Mouse (Mus musculus) embryonic facial prominence, embryonic 15.5 days (tissue): ENCODE measurements around the gene Epha2. TPM values are rescaled to one million over a fixed set of nuclear protein-coding genes. Genes with fewer than 3 reads are reported as not detected.

ENCODE experiments used
- ATAC-seq: fragments of 200-750 bp; cut with Nextera tagmentation; 2 replicates; pipeline ENCODE4 v1.8.0; 2017; ENCODE audit warnings: low read depth, moderate TSS enrichment; ENCODE audit not compliant: insufficient number of reproducible peaks, low FRiP score, low TSS enrichment
- H3K27ac ChIP-seq: fragments of 300-500 bp; sonication (generic); replicated peaks from 2 replicates; pipeline ENCODE4 v1.5.1; 2015; ENCODE audit warnings: mild to moderate bottlenecking, inconsistent platforms
- H3K27me3 ChIP-seq: fragments of 300-500 bp; sonication (generic); 2 replicates; pipeline ENCODE4 v1.6.1; 2015; ENCODE audit warnings: inconsistent platforms
- H3K36me3 ChIP-seq: fragments of 300-500 bp; sonication (generic); 2 replicates; pipeline ENCODE4 v1.6.1; 2015; ENCODE audit warnings: mild to moderate bottlenecking, inconsistent platforms
- H3K4me1 ChIP-seq: fragments of 300-500 bp; sonication (generic); 2 replicates; pipeline ENCODE4 v1.6.1; 2015; ENCODE audit warnings: inconsistent platforms
- H3K4me2 ChIP-seq: fragments of 300-500 bp; sonication (generic); replicated peaks from 2 replicates; pipeline ENCODE4 v1.6.1; 2015; ENCODE audit warnings: mild to moderate bottlenecking, inconsistent platforms
- H3K4me3 ChIP-seq: fragments of 300-500 bp; sonication (generic); replicated peaks from 2 replicates; pipeline ENCODE4 v1.5.1; 2015; ENCODE audit warnings: mild to moderate bottlenecking, inconsistent platforms
- H3K9ac ChIP-seq: fragments of 300-500 bp; sonication (generic); 2 replicates; pipeline ENCODE4 v1.6.1; 2015; ENCODE audit warnings: inconsistent platforms
- H3K9me3 ChIP-seq: fragments of 300-500 bp; sonication (generic); replicated peaks from 2 replicates; pipeline ENCODE4 v1.6.1; 2016; ENCODE audit warnings: inconsistent platforms
- WGBS: fragments of 180-500 bp; shearing (Covaris S2); methylation state at CpG from one replicate; pipeline ENCODE4 v1.1.7; 2015; 5-methylcytosine and 5-hydroxymethylcytosine counted together
- polyA plus RNA-seq: library from polyadenylated mRNA; unstranded; fragments of >200 nt; fragmentation: Nextera tagmentation; extraction: Ambion mirVana; gene quantifications from 2 replicates; pipeline ENCODE4 v1.2.1, GENCODE M21; 2015

Epha2 gene
- polyA plus RNA-seq, 1 experiment from 2014 or later, result 7.4 TPM

DNA sequence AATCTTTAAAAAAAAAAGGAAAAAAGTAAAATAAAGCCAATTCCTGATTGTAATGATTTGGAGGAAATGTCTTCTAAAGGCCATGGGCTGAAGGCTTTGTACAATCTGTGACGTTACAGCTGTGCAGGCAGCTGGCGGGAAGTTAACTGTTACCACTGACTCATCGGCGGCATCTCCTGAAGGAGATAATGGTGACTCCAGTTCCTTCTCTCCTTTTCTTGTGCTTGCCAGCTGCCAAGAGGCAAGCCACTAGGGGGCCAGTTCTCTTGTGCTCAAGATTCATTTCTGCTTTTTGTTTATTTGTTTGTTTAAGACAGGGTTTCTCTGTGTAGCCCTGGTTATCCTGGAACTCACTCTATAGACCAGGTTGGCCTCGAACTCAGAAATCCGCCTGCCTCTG, 32.0 kb upstream of the Epha2 start:
- Histone ChIP-seq H3K4me3 (no peak overlapping the region), H3K36me3 (no peaks in the 10 kb centered on the region), H3K27ac (no peak overlapping the region), H3K9me3 (no peaks in the 10 kb centered on the region), H3K4me1 (peaks cover 8% of the 10 kb centered on the region), H3K4me2 (no peak overlapping the region), H3K9ac (no peak overlapping the region), H3K27me3 (no peaks in the 10 kb centered on the region)
- ATAC-seq, result no peak
- WGBS, result 77% methylated on average over 6 of the region's 6 CpGs

DNA sequence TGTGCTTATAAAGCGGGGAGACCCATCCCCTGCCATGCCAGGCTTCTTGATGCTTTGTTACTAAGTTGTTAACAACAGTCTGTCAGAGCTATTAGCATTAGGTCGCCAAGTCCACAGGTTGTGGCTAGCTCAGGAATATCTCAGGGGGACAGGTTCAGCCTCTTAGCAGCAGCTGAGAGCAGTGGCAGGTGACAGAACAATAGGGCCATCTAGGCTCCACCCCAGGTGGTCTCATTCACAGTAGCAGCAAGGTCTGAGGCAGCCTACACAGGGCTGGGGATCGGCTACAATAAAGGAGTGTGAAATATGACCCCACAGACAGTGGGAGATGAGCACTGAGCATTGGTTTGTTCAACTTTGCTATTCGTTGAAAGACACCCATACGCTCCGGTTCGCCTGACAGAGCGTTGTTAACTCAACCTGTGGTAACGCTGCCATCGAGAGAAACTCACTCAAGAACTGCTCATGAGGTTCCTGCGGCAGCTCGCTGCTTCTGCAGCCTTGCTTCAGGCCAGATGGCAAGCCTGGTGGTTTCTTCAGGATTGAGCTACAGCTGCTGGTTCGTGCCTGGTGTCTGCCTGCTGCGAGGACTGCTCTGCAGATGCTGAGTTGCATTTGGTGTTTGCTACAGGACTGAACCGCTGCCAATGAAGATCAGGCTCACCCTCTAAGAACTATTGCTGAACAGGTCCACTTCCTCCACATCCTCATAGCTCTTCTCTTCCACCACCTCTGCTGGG, 30.7 kb upstream of the Epha2 start:
- H3K36me3 ChIP-seq, result no peaks in the 10 kb centered on the region
- H3K9ac ChIP-seq, result no peak overlapping the region
- H3K4me1 ChIP-seq, result peaks cover 20% of the 10 kb centered on the region
- no peaks in the 10 kb centered on the region for H3K9me3 ChIP-seq
- 61% methylated on average over 15 of the region's 15 CpGs for WGBS
- H3K4me2 ChIP-seq, result no peak overlapping the region
- no peak for ATAC-seq
- no peak overlapping the region for H3K27ac ChIP-seq
- no peak overlapping the region for H3K4me3 ChIP-seq
- no peaks in the 10 kb centered on the region for H3K27me3 ChIP-seq

DNA sequence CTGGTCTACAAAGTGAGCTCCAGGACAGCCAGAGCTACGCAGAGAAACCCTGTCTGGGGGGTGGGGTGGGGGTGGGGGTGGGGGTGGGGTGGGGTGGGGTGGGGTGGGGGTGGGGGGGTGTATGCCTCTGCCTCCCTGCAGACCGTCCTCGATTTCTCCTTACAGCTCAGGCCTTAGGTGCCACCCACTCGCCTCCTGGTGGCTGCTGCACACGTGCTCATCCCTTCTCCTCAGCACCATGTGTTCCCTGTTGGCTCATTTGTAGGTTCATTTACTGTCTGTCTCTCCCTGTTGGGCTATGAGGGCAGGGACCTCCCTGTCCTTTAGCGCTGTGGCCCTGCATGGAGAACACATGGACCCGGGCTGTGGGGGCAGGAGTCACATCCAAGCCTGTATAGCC, 29.8 kb upstream of the Epha2 start:
- Histone ChIP-seq H3K4me2 (no peak overlapping the region), H3K9ac (no peak overlapping the region), H3K36me3 (no peaks in the 10 kb centered on the region), H3K4me3 (no peak overlapping the region), H3K9me3 (no peaks in the 10 kb centered on the region), H3K27me3 (no peaks in the 10 kb centered on the region), H3K4me1 (peaks cover 20% of the 10 kb centered on the region), H3K27ac (no peak overlapping the region)
- no peak for ATAC-seq
- WGBS, result 67% methylated on average over 7 of the region's 7 CpGs

- Histone ChIP-seq H3K4me1 (peaks cover 20% of the 10 kb centered on the region), H3K9me3 (no peaks in the 10 kb centered on the region), H3K9ac (no peak overlapping the region), H3K4me2 (no peak overlapping the region), H3K27me3 (no peaks in the 10 kb centered on the region), H3K4me3 (no peak overlapping the region), H3K36me3 (no peaks in the 10 kb centered on the region), H3K27ac (no peak overlapping the region)
- 63% methylated on average over 6 of the region's 6 CpGs for WGBS
- ATAC-seq, result no peak
Observed at GRCm38 (mm10) chr4:141271721-141272120, 29.3 kb upstream of the Epha2 start.

DNA sequence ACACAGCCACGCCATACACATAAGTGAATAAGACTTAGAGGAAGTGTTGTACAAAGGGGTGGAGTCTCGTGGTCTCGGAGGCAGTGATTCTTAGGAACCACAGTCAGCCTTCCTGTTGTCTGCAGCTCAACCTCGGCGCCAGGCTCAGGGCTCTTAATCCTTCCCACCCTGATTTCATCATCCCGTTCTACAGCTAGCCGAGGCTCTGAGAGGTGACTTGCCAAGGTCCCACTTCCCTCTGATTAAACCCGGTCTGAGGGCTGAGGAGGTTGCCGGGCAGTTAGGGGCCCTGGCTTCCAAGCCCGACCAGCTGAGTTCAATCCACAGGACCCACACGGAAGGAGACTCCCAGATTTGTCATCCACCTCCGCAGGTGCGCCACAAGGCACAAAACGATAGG, 28.2 kb upstream of the Epha2 start:
- H3K27me3 ChIP-seq, result no peaks in the 10 kb centered on the region
- peak overlapping the region; percentile 46 for H3K4me2 ChIP-seq
- no peak overlapping the region for H3K9ac ChIP-seq
- H3K36me3 ChIP-seq, result no peaks in the 10 kb centered on the region
- no peaks in the 10 kb centered on the region for H3K9me3 ChIP-seq
- WGBS, result 9% methylated on average over 14 of the region's 14 CpGs
- H3K4me1 ChIP-seq, result peaks cover 24% of the 10 kb centered on the region
- H3K27ac ChIP-seq, result peak overlapping the region; percentile 48; the same call in 1 of the 2 replicates
- peak overlapping the region; percentile 18 for H3K4me3 ChIP-seq
- no peak for ATAC-seq

- ATAC-seq, result peak; percentile 84
- Histone ChIP-seq H3K27ac (peak overlapping the region; percentile 60; the same call in 1 of the 2 replicates), H3K4me1 (peaks cover 28% of the 10 kb centered on the region), H3K4me2 (peak overlapping the region; percentile 46), H3K36me3 (no peaks in the 10 kb centered on the region), H3K4me3 (peak overlapping the region; percentile 18), H3K9ac (no peak overlapping the region), H3K27me3 (no peaks in the 10 kb centered on the region), H3K9me3 (no peaks in the 10 kb centered on the region)
- 18% methylated on average over 12 of the region's 12 CpGs for WGBS
Observed at GRCm38 (mm10) chr4:141273296-141273695, 27.7 kb upstream of the Epha2 start.

- 33% methylated on average over 23 of the region's 23 CpGs for WGBS
- Histone ChIP-seq H3K9me3 (no peaks in the 10 kb centered on the region), H3K36me3 (no peaks in the 10 kb centered on the region), H3K4me3 (no peak overlapping the region), H3K4me2 (peak overlapping the region; percentile 15; the same call in 1 of the 2 replicates), H3K27me3 (no peaks in the 10 kb centered on the region), H3K27ac (peak overlapping the region; percentile 39; the same call in 1 of the 2 replicates), H3K9ac (no peak overlapping the region), H3K4me1 (peaks cover 33% of the 10 kb centered on the region)
- no peak for ATAC-seq
Observed at GRCm38 (mm10) chr4:141274485-141275341, 26.3 kb upstream of the Epha2 start.

DNA sequence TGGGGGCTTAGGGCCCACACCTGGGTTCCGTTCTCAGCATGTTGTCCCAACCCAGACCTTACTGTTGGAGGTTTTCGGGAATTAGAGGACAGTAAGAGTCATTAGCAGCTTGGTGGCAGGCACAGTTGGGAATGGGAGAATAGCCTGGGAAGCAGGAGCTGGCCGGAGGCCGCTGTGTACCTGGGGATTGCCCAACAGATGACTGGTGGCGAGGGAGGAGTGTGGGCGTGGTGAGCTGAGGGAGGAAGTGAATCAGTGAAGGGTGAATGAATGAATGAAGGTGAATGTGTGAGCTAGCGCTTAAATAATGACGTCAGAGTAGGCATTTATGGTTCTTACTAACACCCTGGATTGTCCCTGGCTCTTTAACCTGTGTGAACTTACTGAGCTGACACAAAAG, 23.9 kb upstream of the Epha2 start:
- H3K27me3 ChIP-seq, result no peaks in the 10 kb centered on the region
- H3K4me3 ChIP-seq, result no peak overlapping the region
- H3K36me3 ChIP-seq, result no peaks in the 10 kb centered on the region
- 0 out of 2 replicates have a peak overlapping the region, but pooled peaks have one; percentile 69 for H3K27ac ChIP-seq
- no peak for ATAC-seq
- H3K9me3 ChIP-seq, result no peaks in the 10 kb centered on the region
- no peak overlapping the region for H3K9ac ChIP-seq
- no peak overlapping the region for H3K4me2 ChIP-seq
- H3K4me1 ChIP-seq, result peaks cover 40% of the 10 kb centered on the region
- 84% methylated on average over 8 of the region's 8 CpGs for WGBS

- WGBS, result 59% methylated on average over 7 of the region's 7 CpGs
- H3K9ac ChIP-seq, result no peak overlapping the region
- ATAC-seq, result peak; percentile 45
Observed at GRCm38 (mm10) chr4:141278154-141278553, 22.9 kb upstream of the Epha2 start.

DNA sequence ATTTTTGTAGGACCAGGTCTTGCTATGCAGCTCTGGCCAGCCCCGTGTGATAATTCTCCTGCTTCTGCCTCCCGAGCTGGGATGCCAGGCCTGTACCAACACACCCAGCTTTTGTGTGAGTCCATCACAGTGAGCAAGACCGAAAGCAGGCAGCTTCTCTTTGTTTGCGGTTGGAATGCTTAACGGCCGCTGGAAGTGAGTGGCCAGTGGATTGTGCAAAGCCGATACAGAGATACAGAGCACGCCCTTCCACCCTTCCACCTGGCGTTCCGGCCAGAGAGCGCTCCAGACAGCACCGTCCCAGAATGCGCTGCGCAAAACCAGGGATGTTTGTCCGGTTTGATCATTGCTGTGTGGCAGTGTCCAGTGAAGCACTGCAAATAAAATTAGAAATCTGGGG, 21.7 kb upstream of the Epha2 start:
- Histone ChIP-seq H3K4me1 (peaks cover 32% of the 10 kb centered on the region), H3K4me3 (no peak overlapping the region), H3K4me2 (no peak overlapping the region), H3K27me3 (no peaks in the 10 kb centered on the region), H3K9me3 (no peaks in the 10 kb centered on the region), H3K9ac (no peak overlapping the region), H3K36me3 (no peaks in the 10 kb centered on the region), H3K27ac (no peak overlapping the region)
- 68% methylated on average over 15 of the region's 15 CpGs for WGBS
- no peak for ATAC-seq

More at GRCm38 (mm10) chr4:141278154-141278553, 22.9 kb upstream of the Epha2 start:
- no peak overlapping the region for H3K4me2 ChIP-seq
- H3K4me1 ChIP-seq, result peaks cover 38% of the 10 kb centered on the region
- H3K4me3 ChIP-seq, result no peak overlapping the region
- H3K36me3 ChIP-seq, result no peaks in the 10 kb centered on the region
- H3K9me3 ChIP-seq, result no peaks in the 10 kb centered on the region
- H3K27ac ChIP-seq, result peak overlapping the region; percentile 69
- no peaks in the 10 kb centered on the region for H3K27me3 ChIP-seq

DNA sequence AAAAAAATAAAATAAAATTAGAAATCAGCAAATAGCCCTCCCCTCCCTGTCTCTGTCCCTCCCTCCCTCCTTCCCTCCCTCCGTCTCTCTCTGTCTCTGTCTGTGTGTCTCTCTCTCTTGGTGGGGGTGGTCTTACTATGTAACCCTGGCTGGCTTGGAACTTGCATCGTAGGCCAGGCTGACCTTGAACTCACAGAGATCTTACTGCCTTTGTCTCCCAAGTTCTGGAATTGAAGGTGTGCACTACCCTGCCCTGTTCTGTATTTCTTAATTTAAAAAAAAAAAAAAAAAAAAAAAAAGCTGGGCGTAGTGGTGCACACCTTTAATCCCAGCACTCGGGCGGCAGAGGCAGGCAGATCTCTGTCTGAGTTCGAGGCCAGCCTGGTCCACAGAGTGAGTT, 21.3 kb upstream of the Epha2 start:
- Histone ChIP-seq H3K36me3 (no peaks in the 10 kb centered on the region), H3K9ac (no peak overlapping the region), H3K4me2 (no peak overlapping the region), H3K27me3 (no peaks in the 10 kb centered on the region), H3K9me3 (no peaks in the 10 kb centered on the region), H3K4me1 (peaks cover 27% of the 10 kb centered on the region), H3K27ac (no peak overlapping the region), H3K4me3 (no peak overlapping the region)
- no peak for ATAC-seq
- WGBS, result 92% methylated on average over 6 of the region's 6 CpGs
